Mouse (Mus musculus) intestine, embryonic 16.5 days (tissue): Measurements from ENCODE around the gene Wdr48. TPM values are rescaled to one million over a fixed set of nuclear protein-coding genes. Genes with fewer than 3 reads are reported as not detected.

Experiments
- ATAC-seq: fragments of 200-750 bp; cut with Nextera tagmentation; 2 replicates; pipeline ENCODE4 v1.8.0; 2017; ENCODE audit warnings: moderate TSS enrichment, moderate library complexity
- H3K27ac ChIP-seq: fragments of 300-500 bp; sonication (generic); 2 replicates; pipeline ENCODE4 v1.5.1; 2014; ENCODE audit warnings: mild to moderate bottlenecking, low read length
- H3K27me3 ChIP-seq: fragments of 300-500 bp; sonication (generic); replicated peaks from 2 replicates; pipeline ENCODE4 v1.6.1; 2014; ENCODE audit warnings: low read length, control low read depth, mixed read lengths; ENCODE audit not compliant: control insufficient read depth, insufficient read depth
- H3K36me3 ChIP-seq: fragments of 300-500 bp; sonication (generic); 2 replicates; pipeline ENCODE4 v1.6.1; 2014; ENCODE audit warnings: low read length, control low read depth; ENCODE audit not compliant: control insufficient read depth, insufficient read depth
- H3K4me1 ChIP-seq: fragments of 300-500 bp; sonication (generic); 2 replicates; pipeline ENCODE4 v1.6.1; 2014; ENCODE audit warnings: low read length, control low read depth, mixed read lengths; ENCODE audit not compliant: control insufficient read depth, insufficient read depth
- H3K4me2 ChIP-seq: fragments of 300-500 bp; sonication (generic); 2 replicates; pipeline ENCODE4 v1.6.1; 2014; ENCODE audit warnings: low read depth, low read length, control low read depth
- H3K4me3 ChIP-seq: fragments of 300-500 bp; sonication (generic); 2 replicates; pipeline ENCODE4 v1.5.1; 2014; ENCODE audit warnings: mild to moderate bottlenecking, low read length
- H3K9ac ChIP-seq: fragments of 300-500 bp; sonication (generic); 2 replicates; pipeline ENCODE4 v1.6.1; 2014; ENCODE audit warnings: low read depth, low read length
- H3K9me3 ChIP-seq: fragments of 300-500 bp; sonication (generic); 2 replicates; pipeline ENCODE4 v1.6.1; 2016; ENCODE audit warnings: low read length, control low read depth; ENCODE audit not compliant: control insufficient read depth
- WGBS: fragments of 180-500 bp; shearing (Covaris S2); extraction: QIAGEN DNeasy Blood & Tissue Kit; methylation state at CpG from one replicate; pipeline ENCODE4 v1.1.7; 2014; 5-methylcytosine and 5-hydroxymethylcytosine counted together
- polyA plus RNA-seq: library from polyadenylated mRNA; unstranded; fragments of >200 nt; fragmentation: Nextera tagmentation; extraction: Ambion mirVana; gene quantifications from 2 replicates; pipeline ENCODE4 v1.2.1, GENCODE M21; 2015

Gene Wdr48
- polyA plus RNA-seq, 1 experiment from 2014 or later, result 36.7 TPM

GRCm38 (mm10) chr9:119938496-119938895 lies 43.8 kb downstream of the Wdr48 start:
- no peak for ATAC-seq

GRCm38 (mm10) chr9:119939646-119940045 lies 45.0 kb downstream of the Wdr48 start:
- no peak overlapping the region for H3K4me2 ChIP-seq
- no peaks in the 10 kb centered on the region for H3K9me3 ChIP-seq
- no peak overlapping the region for H3K4me3 ChIP-seq
- H3K4me1 ChIP-seq, result peaks cover 4% of the 10 kb centered on the region; the same call in 1 of the 2 replicates
- no peak overlapping the region for H3K27ac ChIP-seq
- ATAC-seq, result no peak
- 71% methylated on average over 10 of the region's 10 CpGs for WGBS
- H3K9ac ChIP-seq, result no peak overlapping the region
- no peaks in the 10 kb centered on the region for H3K36me3 ChIP-seq
- H3K27me3 ChIP-seq, result no peaks in the 10 kb centered on the region

More at GRCm38 (mm10) chr9:119938496-119938895, 43.8 kb downstream of the Wdr48 start:
- Histone ChIP-seq H3K9me3 (no peaks in the 10 kb centered on the region), H3K9ac (no peak overlapping the region), H3K36me3 (no peaks in the 10 kb centered on the region), H3K4me1 (peaks cover 11% of the 10 kb centered on the region; the same call in 1 of the 2 replicates), H3K4me3 (no peak overlapping the region), H3K27ac (no peak overlapping the region), H3K4me2 (no peak overlapping the region), H3K27me3 (no peaks in the 10 kb centered on the region)
- 75% methylated on average over 4 of the region's 4 CpGs for WGBS

- 70% methylated on average over 5 of the region's 5 CpGs for WGBS
- H3K4me1 ChIP-seq, result peaks cover 4% of the 10 kb centered on the region; the same call in 1 of the 2 replicates
- H3K27ac ChIP-seq, result no peak overlapping the region
- no peaks in the 10 kb centered on the region for H3K36me3 ChIP-seq
- H3K9ac ChIP-seq, result no peak overlapping the region
- no peak overlapping the region for H3K4me3 ChIP-seq
- no peaks in the 10 kb centered on the region for H3K9me3 ChIP-seq
- H3K4me2 ChIP-seq, result no peak overlapping the region
- H3K27me3 ChIP-seq, result no peaks in the 10 kb centered on the region
- no peak for ATAC-seq
These were observed 46.7 kb downstream of the Wdr48 start for GRCm38 (mm10) chr9:119941407-119941806.

GRCm38 (mm10) chr9:119941861-119942260 lies 47.2 kb downstream of the Wdr48 start:
- no peaks in the 10 kb centered on the region for H3K27me3 ChIP-seq
- peaks cover 4% of the 10 kb centered on the region; the same call in 1 of the 2 replicates for H3K4me1 ChIP-seq
- H3K4me2 ChIP-seq, result no peak overlapping the region
- H3K27ac ChIP-seq, result no peak overlapping the region
- H3K9ac ChIP-seq, result 0 out of 2 replicates have a peak overlapping the region, but pooled peaks have one; percentile 29
- WGBS, result 82% methylated on average over 14 of the region's 14 CpGs
- H3K4me3 ChIP-seq, result no peak overlapping the region
- no peak for ATAC-seq
- H3K36me3 ChIP-seq, result no peaks in the 10 kb centered on the region
- H3K9me3 ChIP-seq, result no peaks in the 10 kb centered on the region

GRCm38 (mm10) chr9:119943326-119943725 lies 48.6 kb downstream of the Wdr48 start:
- H3K9ac ChIP-seq, result no peak overlapping the region
- H3K36me3 ChIP-seq, result no peaks in the 10 kb centered on the region
- H3K4me3 ChIP-seq, result no peak overlapping the region
- H3K27ac ChIP-seq, result no peak overlapping the region
- ATAC-seq, result no peak
- WGBS, result 59% methylated on average over 1 of the region's 1 CpGs
- no peaks in the 10 kb centered on the region for H3K9me3 ChIP-seq
- no peaks in the 10 kb centered on the region for H3K27me3 ChIP-seq
- H3K4me1 ChIP-seq, result no peaks in the 10 kb centered on the region
- H3K4me2 ChIP-seq, result no peak overlapping the region

GRCm38 (mm10) chr9:119945173-119945900 lies 50.7 kb downstream of the Wdr48 start:
- no peak for ATAC-seq
- Histone ChIP-seq H3K9ac (no peak overlapping the region), H3K9me3 (no peaks in the 10 kb centered on the region), H3K36me3 (no peaks in the 10 kb centered on the region), H3K27ac (no peak overlapping the region), H3K4me3 (no peak overlapping the region), H3K4me2 (no peak overlapping the region), H3K27me3 (no peaks in the 10 kb centered on the region), H3K4me1 (no peaks in the 10 kb centered on the region)
- 73% methylated on average over 12 of the region's 12 CpGs for WGBS

GRCm38 (mm10) chr9:119948804-119949203 lies 54.1 kb downstream of the Wdr48 start:
- H3K4me3 ChIP-seq, result no peak overlapping the region
- no peak overlapping the region for H3K27ac ChIP-seq
- no peaks in the 10 kb centered on the region for H3K36me3 ChIP-seq
- H3K4me2 ChIP-seq, result no peak overlapping the region
- no peak overlapping the region for H3K9ac ChIP-seq
- no peak for ATAC-seq
- no peaks in the 10 kb centered on the region for H3K27me3 ChIP-seq
- WGBS, result 35% methylated on average over 3 of the region's 3 CpGs
- peaks cover 5% of the 10 kb centered on the region; the same call in 1 of the 2 replicates for H3K4me1 ChIP-seq
- no peaks in the 10 kb centered on the region for H3K9me3 ChIP-seq

- 37% methylated on average over 6 of the region's 6 CpGs for WGBS
- no peaks in the 10 kb centered on the region for H3K9me3 ChIP-seq
- no peak overlapping the region for H3K27ac ChIP-seq
- H3K36me3 ChIP-seq, result no peaks in the 10 kb centered on the region
- H3K4me2 ChIP-seq, result no peak overlapping the region
- ATAC-seq, result no peak
- no peaks in the 10 kb centered on the region for H3K27me3 ChIP-seq
- no peak overlapping the region for H3K4me3 ChIP-seq
- H3K9ac ChIP-seq, result no peak overlapping the region
- H3K4me1 ChIP-seq, result peaks cover 5% of the 10 kb centered on the region; the same call in 1 of the 2 replicates
These were observed 55.8 kb downstream of the Wdr48 start for GRCm38 (mm10) chr9:119950434-119950833.

GRCm38 (mm10) chr9:119951388-119951787 lies 56.7 kb downstream of the Wdr48 start:
- Histone ChIP-seq H3K9me3 (no peaks in the 10 kb centered on the region), H3K4me2 (no peak overlapping the region), H3K36me3 (no peaks in the 10 kb centered on the region), H3K4me3 (no peak overlapping the region), H3K27me3 (no peaks in the 10 kb centered on the region), H3K27ac (no peak overlapping the region), H3K9ac (no peak overlapping the region), H3K4me1 (peaks cover 5% of the 10 kb centered on the region; the same call in 1 of the 2 replicates)
- WGBS, result 83% methylated on average over 9 of the region's 9 CpGs
- no peak for ATAC-seq
